Mouse (Mus musculus) frontal cortex, postnatal 10 days (tissue): ENCODE results near the gene Rbm28.

Source experiments
- DNase-seq, 2 experiments: peaks; one replicate each; pipeline ENCODE4 v3.0.0; 2022; ENCODE audit warnings: low spot score in 2 of 2, mixed read lengths in 1 of 2

Gene Rbm28

GRCm38 (mm10) chr6:29081826-29082363 is 82.9 kb downstream of the Rbm28 start:
- DNase-seq: no peak

GRCm38 (mm10) chr6:29079291-29079690 is 85.5 kb downstream of the Rbm28 start:
- peak; percentile 45 to 67 for DNase-seq

GRCm38 (mm10) chr6:29074133-29074469 is 90.7 kb downstream of the Rbm28 start:
- no peak for DNase-seq
